Mouse (Mus musculus) inflammation-experienced regulatory T-cells, adult 6 months (primary cell): Measurements from ENCODE around the gene Zeb2. TPM values are rescaled to one million over a fixed set of nuclear protein-coding genes. Genes with fewer than 3 reads are reported as not detected.

ENCODE experiments used
- ATAC-seq: one replicate; pipeline ENCODE4 v1.8.0; 2017
- polyA plus RNA-seq, 3 experiments: library from polyadenylated mRNA; unstranded; fragments of 100-300 nt; shearing (Covaris generic); gene quantifications; one replicate each; pipeline ENCODE4 v1.2.1; 2017

The Zeb2 gene
- polyA plus RNA-seq, 3 experiments from 2014 or later = 0.66 to 6.7 (median 0.91) TPM

GRCm38 (mm10) chr2:45096638-45097247 lies 20.5 kb downstream of the Zeb2 start:
- no peak for ATAC-seq

GRCm38 (mm10) chr2:45095825-45096224 lies 21.4 kb downstream of the Zeb2 start:
- ATAC-seq = no peak

GRCm38 (mm10) chr2:45094371-45094967 lies 22.7 kb downstream of the Zeb2 start:
- ATAC-seq = no peak

GRCm38 (mm10) chr2:45093479-45093878 lies 23.7 kb downstream of the Zeb2 start:
- no peak for ATAC-seq

- no peak for ATAC-seq
Observed at GRCm38 (mm10) chr2:45092654-45093053, 24.5 kb downstream of the Zeb2 start.

- ATAC-seq = no peak
Observed at GRCm38 (mm10) chr2:45090529-45091297, 26.5 kb downstream of the Zeb2 start.

GRCm38 (mm10) chr2:45089251-45089530 lies 28.0 kb downstream of the Zeb2 start:
- no peak for ATAC-seq

- no peak for ATAC-seq
Observed at GRCm38 (mm10) chr2:45088435-45089250, 28.6 kb downstream of the Zeb2 start.

- no peak for ATAC-seq
Observed at GRCm38 (mm10) chr2:45087208-45087607, 30.0 kb downstream of the Zeb2 start.

GRCm38 (mm10) chr2:45085653-45086052 lies 31.5 kb downstream of the Zeb2 start:
- no peak for ATAC-seq

- no peak for ATAC-seq
Observed at GRCm38 (mm10) chr2:45083042-45083441, 34.2 kb downstream of the Zeb2 start.

- ATAC-seq = no peak
Observed at GRCm38 (mm10) chr2:45081559-45081958, 35.6 kb downstream of the Zeb2 start.

- ATAC-seq = no peak
Observed at GRCm38 (mm10) chr2:45077938-45078487, 39.2 kb downstream of the Zeb2 start.

GRCm38 (mm10) chr2:45077383-45077782 lies 39.8 kb downstream of the Zeb2 start:
- ATAC-seq = no peak

GRCm38 (mm10) chr2:45073025-45073424 lies 44.2 kb downstream of the Zeb2 start:
- no peak for ATAC-seq

- no peak for ATAC-seq
Observed at GRCm38 (mm10) chr2:45071296-45071695, 45.9 kb downstream of the Zeb2 start.

- no peak for ATAC-seq
Observed at GRCm38 (mm10) chr2:45070612-45071276, 46.5 kb downstream of the Zeb2 start.

GRCm38 (mm10) chr2:45068792-45069550 lies 48.2 kb downstream of the Zeb2 start:
- ATAC-seq = no peak

- ATAC-seq = no peak
Observed at GRCm38 (mm10) chr2:45067116-45067515, 50.1 kb downstream of the Zeb2 start.

GRCm38 (mm10) chr2:45063300-45063890 lies 53.8 kb downstream of the Zeb2 start:
- no peak for ATAC-seq

- ATAC-seq = no peak
Observed at GRCm38 (mm10) chr2:45062136-45062535, 55.1 kb downstream of the Zeb2 start.
